Mouse (Mus musculus): ENCODE data around the gene Parp16. TPM values are rescaled to one million over a fixed set of nuclear protein-coding genes. Genes with fewer than 3 reads are reported as not detected.
"Not testable (repeated sequence)": the region's sequence is repeated elsewhere in the genome, so short reads cannot be mapped to it uniquely, and the experiment has no call there.

Parp16 gene
- polyA plus RNA-seq, 1 experiment from 2014 or later: 8.3 TPM

DNA sequence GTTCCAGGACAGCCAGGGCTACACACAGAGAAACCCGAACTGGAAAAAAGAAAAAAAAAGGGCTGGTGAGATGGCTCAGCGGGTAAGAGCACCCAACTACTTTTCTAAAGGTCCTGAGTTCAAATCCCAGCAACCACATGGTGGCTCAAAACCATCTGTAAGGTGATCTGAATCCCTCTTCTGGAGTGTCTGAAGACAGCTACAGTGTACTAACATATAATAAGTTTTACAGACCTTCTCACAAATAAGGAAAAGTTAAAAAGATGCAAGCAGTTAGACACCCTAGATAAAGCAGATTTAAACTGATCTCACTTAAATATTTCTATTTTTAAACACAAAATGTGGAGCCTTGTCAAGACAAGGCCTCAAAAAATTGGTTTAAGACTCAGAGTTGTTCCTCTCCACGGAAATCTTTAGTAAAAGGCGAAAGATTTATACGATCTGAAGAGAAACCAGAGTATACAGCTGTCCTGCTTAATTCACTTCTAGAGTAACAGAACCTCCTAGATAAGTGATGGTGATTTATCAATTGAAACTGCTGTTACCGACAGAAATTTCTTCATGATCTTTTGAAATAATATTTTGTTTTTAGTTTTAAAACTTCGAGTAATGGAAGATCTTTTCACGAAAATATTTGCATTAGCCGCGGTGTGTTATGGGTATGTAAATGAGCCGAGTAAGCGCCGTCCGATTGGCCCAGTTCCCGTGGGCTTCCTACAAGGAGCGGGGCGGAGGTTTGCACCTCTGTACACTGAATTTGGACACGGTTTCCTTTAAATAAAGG lies 6.4 kb downstream of the Parp16 start:
- Histone ChIP-seq H3K4me2 (ENCODE audit: low read length) (peak overlapping the region; percentile 66), H3K36me3 (ENCODE audit: control insufficient read depth, insufficient read depth, low read length) (no peaks in the 10 kb centered on the region), H3K27me3 (replicated peaks; ENCODE audit: control insufficient read depth, insufficient read depth, low read length) (no peaks in the 10 kb centered on the region), H3K9ac (ENCODE audit: low read depth, low read length) (peak overlapping the region; percentile 68), H3K4me3 (ENCODE audit: low read length) (peak overlapping the region; percentile 42), H3K9me3 (ENCODE audit: control insufficient read depth, low read length) (no peaks in the 10 kb centered on the region), H3K27ac (ENCODE audit: low read depth, low read length) (peak overlapping the region; percentile 90), H3K4me1 (ENCODE audit: control insufficient read depth, insufficient read depth, low read depth, low read length) (no peaks in the 10 kb centered on the region)
- peak; percentile 92 for ATAC-seq
- WGBS: under 1% methylated on average over 18 of the region's 18 CpGs

DNA sequence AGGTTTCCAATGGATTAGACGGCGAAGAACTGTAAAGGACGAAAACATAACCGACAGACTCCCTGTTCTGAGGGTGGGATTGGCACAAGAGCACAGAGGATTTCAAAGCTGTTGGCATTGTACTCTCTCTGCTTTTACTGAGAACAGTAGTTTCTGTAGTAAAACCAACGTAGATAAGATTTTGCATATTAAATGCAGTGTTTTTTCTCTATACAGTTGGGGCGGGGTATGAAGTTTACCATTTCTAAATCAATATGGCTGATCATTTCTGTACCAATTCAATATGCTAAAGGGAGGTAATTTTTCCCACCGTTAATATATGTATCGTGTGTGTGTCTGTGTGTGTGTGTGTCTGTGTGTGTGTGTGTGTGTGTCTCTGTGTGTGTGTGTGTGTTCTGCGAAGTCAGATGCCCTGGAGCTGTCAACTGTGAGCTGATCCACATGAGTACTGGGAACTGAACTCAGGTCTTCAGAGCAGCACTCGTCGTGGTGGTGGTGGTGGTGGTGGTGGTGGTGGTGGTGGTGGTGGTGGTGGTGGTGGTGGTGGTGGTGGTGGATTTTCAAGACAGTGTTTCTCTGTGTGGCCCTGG lies 7.1 kb downstream of the Parp16 start:
- H3K4me2 ChIP-seq (ENCODE audit: low read length): peak overlapping the region; percentile 66
- H3K4me1 ChIP-seq (ENCODE audit: control insufficient read depth, insufficient read depth, low read depth, low read length): no peaks in the 10 kb centered on the region
- peak overlapping the region; percentile 42 for H3K4me3 ChIP-seq (ENCODE audit: low read length)
- no peaks in the 10 kb centered on the region for H3K27me3 ChIP-seq (replicated peaks; ENCODE audit: control insufficient read depth, insufficient read depth, low read length)
- peak overlapping the region; percentile 68 for H3K9ac ChIP-seq (ENCODE audit: low read depth, low read length)
- peak overlapping the region; percentile 90 for H3K27ac ChIP-seq (ENCODE audit: low read depth, low read length)
- ATAC-seq: no peak; the same call in 1 of the 2 replicates
- 14% methylated on average over 11 of the region's 11 CpGs for WGBS
- no peaks in the 10 kb centered on the region for H3K9me3 ChIP-seq (ENCODE audit: control insufficient read depth, low read length)
- H3K36me3 ChIP-seq (ENCODE audit: control insufficient read depth, insufficient read depth, low read length): no peaks in the 10 kb centered on the region

DNA sequence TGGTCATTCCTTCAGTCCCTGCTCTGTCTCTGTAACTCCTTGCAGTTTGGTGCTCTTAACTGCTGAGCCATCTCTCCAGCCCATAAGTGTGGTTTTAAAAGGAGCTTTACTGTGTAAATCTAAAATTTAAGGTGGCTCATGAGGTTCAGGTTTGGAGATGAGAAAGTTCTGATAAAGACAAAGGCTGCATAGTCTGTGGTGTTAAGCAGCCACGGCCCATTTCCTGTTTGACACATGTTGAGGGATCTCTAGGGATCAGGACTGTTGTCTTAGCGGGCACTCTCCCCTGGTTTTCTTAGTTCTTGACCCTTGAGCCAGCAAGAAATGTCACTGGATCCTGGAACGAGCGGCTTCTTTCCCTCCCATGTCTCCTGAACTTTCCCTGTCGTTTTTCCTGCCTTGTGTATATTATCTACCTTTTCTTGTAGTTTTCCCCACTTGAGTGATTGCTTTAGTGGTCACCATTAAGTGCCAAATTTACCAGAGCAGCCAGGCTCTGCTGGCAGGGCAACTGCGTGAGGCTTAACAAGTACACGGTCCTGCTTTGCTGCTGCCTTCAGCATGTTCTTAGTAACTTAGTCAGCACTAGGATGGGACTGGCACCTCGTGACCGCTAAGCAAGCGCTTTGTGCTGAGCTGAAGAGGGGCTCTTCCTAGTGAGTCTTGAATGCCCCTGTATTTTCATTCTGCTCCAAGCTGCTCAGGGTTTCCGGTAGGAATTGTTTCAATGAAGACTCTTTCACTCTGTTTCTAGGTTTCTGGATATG lies 10.1 kb downstream of the Parp16 start:
- WGBS: 67% methylated on average over 11 of the region's 11 CpGs
- Histone ChIP-seq H3K4me2 (ENCODE audit: low read length) (no peak overlapping the region), H3K9ac (ENCODE audit: low read depth, low read length) (no peak overlapping the region), H3K9me3 (ENCODE audit: control insufficient read depth, low read length) (no peaks in the 10 kb centered on the region), H3K27ac (ENCODE audit: low read depth, low read length) (no peak overlapping the region), H3K4me3 (ENCODE audit: low read length) (no peak overlapping the region), H3K27me3 (replicated peaks; ENCODE audit: control insufficient read depth, insufficient read depth, low read length) (no peaks in the 10 kb centered on the region), H3K4me1 (ENCODE audit: control insufficient read depth, insufficient read depth, low read depth, low read length) (no peaks in the 10 kb centered on the region), H3K36me3 (ENCODE audit: control insufficient read depth, insufficient read depth, low read length) (no peaks in the 10 kb centered on the region)
- no peak for ATAC-seq

DNA sequence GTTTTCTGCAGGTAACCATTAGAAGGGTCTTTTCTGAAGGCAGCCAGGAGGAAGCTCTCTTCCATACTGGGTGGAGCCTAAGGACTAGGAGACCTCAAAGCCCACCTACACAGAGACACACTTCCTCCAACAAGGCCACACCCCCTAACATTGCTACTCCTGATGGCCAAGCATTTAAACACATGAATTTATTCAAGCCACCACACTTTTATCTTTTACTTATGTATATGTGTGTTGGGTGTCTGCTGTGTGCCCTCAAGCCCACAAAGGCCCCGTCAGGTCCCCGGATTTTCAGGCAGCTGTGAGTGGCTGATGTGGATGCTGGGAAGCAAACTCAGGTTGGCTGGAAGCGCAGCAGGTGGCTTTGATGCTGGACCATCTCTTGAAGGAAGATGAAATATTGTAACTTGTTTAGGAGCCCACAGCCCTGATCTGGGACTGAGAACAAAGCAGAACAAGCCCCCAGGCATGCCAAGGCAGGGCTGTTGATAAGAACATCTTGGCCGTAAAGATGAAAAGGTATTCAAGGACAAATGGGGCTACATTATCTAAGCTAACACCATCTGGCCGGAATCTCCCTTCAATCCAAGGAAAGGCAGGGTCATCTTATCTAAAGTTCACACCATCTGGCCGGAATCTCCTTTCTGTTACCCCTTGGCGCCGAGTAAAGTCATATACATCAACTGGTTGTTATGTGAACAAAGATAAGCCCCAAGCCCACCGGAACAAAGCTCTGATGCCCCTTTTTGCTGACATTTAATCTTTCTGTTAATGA lies 12.1 kb downstream of the Parp16 start:
- WGBS: 97% methylated on average over 7 of the region's 9 CpGs
- H3K9ac ChIP-seq (ENCODE audit: low read depth, low read length); H3K27ac ChIP-seq (ENCODE audit: low read depth, low read length); H3K4me2 ChIP-seq (ENCODE audit: low read length); H3K9me3 ChIP-seq (ENCODE audit: control insufficient read depth, low read length); H3K27me3 ChIP-seq (replicated peaks; ENCODE audit: control insufficient read depth, insufficient read depth, low read length); H3K36me3 ChIP-seq (ENCODE audit: control insufficient read depth, insufficient read depth, low read length); H3K4me3 ChIP-seq (ENCODE audit: low read length); ATAC-seq; H3K4me1 ChIP-seq (ENCODE audit: control insufficient read depth, insufficient read depth, low read depth, low read length): not testable (repeated sequence)

DNA sequence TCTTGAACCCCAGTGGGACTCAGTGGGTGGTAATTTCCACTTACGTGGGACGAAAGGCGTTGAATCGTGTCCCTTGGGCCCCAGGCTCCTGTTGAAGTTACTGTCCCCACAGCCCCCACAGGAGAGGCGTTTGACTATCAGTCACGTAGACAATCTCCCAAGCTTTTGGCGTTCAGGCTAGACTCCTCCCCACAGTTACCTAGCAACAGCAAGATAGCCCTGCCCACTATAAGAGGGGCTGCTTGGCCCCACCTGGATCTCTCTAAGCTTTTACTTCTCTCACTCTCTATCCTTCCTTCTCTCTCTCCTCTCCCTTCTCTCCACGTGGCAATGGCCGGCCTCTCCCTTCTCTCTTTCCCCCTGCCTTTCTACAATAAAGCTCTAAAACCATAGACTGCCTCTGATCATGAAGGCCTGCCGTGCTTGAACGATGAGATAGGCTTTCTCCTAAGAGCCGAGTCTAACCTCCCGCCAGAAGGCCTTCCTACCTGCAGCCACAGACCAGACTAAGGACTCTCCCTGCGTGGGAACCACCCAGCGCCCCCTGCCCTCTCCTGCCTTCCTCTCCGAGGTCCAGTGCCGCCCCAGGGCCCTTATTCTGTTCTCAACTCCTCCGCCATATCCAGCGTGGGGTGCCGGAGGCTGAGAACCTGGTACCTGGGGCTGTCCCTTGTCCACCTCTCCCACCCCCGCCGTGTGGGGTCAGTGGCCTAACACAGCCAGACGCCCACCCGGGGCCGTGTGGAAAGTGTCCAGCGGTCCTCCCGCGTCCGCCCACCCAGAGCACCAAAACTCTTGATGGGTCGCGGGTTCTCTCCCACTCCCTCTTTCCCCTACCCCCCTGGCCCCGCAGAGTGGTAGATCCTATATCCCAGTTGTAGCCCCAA lies 13.4 kb downstream of the Parp16 start:
- Histone ChIP-seq H3K4me3 (ENCODE audit: low read length) (no peak overlapping the region), H3K27me3 (replicated peaks; ENCODE audit: control insufficient read depth, insufficient read depth, low read length) (no peaks in the 10 kb centered on the region)
- 90% methylated on average over 32 of the region's 32 CpGs for WGBS

DNA sequence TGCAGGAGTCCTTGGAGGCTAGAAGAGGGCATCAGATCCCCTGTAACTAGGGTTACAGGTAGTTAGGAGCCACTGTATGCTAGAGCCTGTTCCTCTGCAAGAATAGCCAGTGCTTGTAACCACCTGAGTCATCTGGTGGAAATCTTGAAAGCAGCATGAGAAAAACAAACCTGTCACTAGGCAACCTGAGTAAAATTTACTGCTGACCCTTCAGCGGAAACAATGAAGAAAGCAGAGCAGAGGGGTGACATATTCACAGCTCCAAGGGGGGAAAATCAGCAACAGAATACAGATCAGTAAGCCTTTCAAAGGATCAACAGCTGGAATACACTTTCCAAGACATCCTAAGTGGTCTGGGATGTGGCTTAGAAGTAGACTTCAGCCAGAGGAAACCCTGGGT lies 16.4 kb downstream of the Parp16 start:
- Histone ChIP-seq H3K9ac (ENCODE audit: low read depth, low read length) (no peak overlapping the region), H3K4me1 (ENCODE audit: control insufficient read depth, insufficient read depth, low read depth, low read length) (0 out of 2 replicates have a peak, but pooled peaks cover 2% of the 10 kb centered on the region), H3K4me3 (ENCODE audit: low read length) (no peak overlapping the region), H3K4me2 (ENCODE audit: low read length) (no peak overlapping the region), H3K27ac (ENCODE audit: low read depth, low read length) (no peak overlapping the region), H3K27me3 (replicated peaks; ENCODE audit: control insufficient read depth, insufficient read depth, low read length) (no peaks in the 10 kb centered on the region), H3K9me3 (ENCODE audit: control insufficient read depth, low read length) (no peaks in the 10 kb centered on the region), H3K36me3 (ENCODE audit: control insufficient read depth, insufficient read depth, low read length) (no peaks in the 10 kb centered on the region)
- no peak for ATAC-seq
- 33% methylated on average over 1 of the region's 1 CpGs for WGBS

More for the DNA sequence above, 13.4 kb downstream of the Parp16 start:
- ATAC-seq: no peak
- Histone ChIP-seq H3K27ac (ENCODE audit: low read depth, low read length) (no peak overlapping the region), H3K4me1 (ENCODE audit: control insufficient read depth, insufficient read depth, low read depth, low read length) (no peaks in the 10 kb centered on the region), H3K9ac (ENCODE audit: low read depth, low read length) (no peak overlapping the region), H3K9me3 (ENCODE audit: control insufficient read depth, low read length) (no peaks in the 10 kb centered on the region), H3K36me3 (ENCODE audit: control insufficient read depth, insufficient read depth, low read length) (no peaks in the 10 kb centered on the region), H3K4me2 (ENCODE audit: low read length) (no peak overlapping the region)

DNA sequence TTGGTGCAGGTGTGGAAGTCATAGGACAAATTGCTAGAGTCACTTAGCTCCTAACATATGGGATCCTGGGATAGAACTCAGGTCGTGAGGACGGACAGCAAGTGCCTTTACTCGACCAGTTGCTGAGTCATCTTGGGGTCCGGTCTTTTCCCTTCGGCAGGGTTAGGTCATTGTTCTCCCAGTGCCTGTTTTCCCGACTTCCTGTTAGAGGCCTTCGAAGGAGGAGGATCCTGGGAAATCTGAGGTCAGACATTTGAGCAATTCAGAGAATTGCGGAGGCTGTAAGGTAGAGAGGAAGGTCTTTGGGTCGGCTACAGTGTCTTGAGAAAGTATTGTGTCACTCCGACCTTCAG lies 19.2 kb downstream of the Parp16 start:
- no peaks in the 10 kb centered on the region for H3K36me3 ChIP-seq (ENCODE audit: control insufficient read depth, insufficient read depth, low read length)
- no peak for ATAC-seq
- 16% methylated on average over 10 of the region's 10 CpGs for WGBS
- H3K9ac ChIP-seq (ENCODE audit: low read depth, low read length): peak overlapping the region; percentile 78
- peak overlapping the region; percentile 51 for H3K4me3 ChIP-seq (ENCODE audit: low read length)
- H3K4me2 ChIP-seq (ENCODE audit: low read length): peak overlapping the region; percentile 82
- H3K27me3 ChIP-seq (replicated peaks; ENCODE audit: control insufficient read depth, insufficient read depth, low read length): no peaks in the 10 kb centered on the region
- H3K4me1 ChIP-seq (ENCODE audit: control insufficient read depth, insufficient read depth, low read depth, low read length): 0 out of 2 replicates have a peak, but pooled peaks cover 2% of the 10 kb centered on the region
- H3K9me3 ChIP-seq (ENCODE audit: control insufficient read depth, low read length): no peaks in the 10 kb centered on the region
- H3K27ac ChIP-seq (ENCODE audit: low read depth, low read length): peak overlapping the region; percentile 87

DNA sequence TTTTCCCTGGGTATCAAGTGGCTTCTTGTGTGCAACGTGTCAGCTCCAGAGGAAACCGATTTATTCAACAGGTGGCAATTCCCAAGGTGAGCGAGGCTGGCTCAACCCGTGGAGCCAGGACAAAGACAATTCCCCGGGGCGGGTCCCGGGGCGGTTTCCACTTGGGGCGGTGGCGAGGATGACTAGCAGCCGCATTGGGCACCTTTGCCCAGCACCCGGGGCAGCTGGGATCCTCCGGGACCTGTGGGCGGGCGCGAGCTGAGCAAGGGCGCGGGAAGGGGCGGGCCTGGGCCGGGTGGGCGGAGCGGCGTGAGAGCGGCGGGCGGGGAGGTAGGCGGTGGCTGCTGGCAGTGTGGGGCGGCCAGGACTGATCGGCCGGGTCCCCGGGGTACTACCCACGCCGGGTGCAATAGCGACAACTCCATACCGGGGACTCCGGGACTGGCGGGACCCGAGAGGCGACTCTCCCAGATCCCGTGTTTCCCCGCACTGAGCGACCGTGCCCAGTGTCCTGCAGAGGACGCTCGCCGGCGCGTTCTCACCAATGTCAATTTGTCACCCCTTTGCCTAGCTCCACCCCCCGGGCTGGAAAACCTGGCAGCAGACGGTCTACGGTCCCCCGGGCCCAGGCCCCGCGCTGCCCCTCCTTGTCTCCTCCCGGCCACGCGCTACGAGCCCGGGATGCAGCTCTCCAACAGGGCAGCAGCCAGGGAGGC lies 19.8 kb downstream of the Parp16 start:
- peak; percentile 97 for ATAC-seq
- Histone ChIP-seq H3K4me3 (ENCODE audit: low read length) (peak overlapping the region; percentile 51), H3K27me3 (replicated peaks; ENCODE audit: control insufficient read depth, insufficient read depth, low read length) (no peaks in the 10 kb centered on the region), H3K9me3 (ENCODE audit: control insufficient read depth, low read length) (no peaks in the 10 kb centered on the region), H3K36me3 (ENCODE audit: control insufficient read depth, insufficient read depth, low read length) (no peaks in the 10 kb centered on the region), H3K4me1 (ENCODE audit: control insufficient read depth, insufficient read depth, low read depth, low read length) (0 out of 2 replicates have a peak, but pooled peaks cover 2% of the 10 kb centered on the region), H3K27ac (ENCODE audit: low read depth, low read length) (peak overlapping the region; percentile 87), H3K9ac (ENCODE audit: low read depth, low read length) (peak overlapping the region; percentile 78), H3K4me2 (ENCODE audit: low read length) (peak overlapping the region; percentile 82)
- under 1% methylated on average over 54 of the region's 59 CpGs for WGBS
